Mouse (Mus musculus) right cerebral cortex, postnatal 36 days (tissue): ENCODE data around the gene Mrpl58.

Experiments used
- DNase-seq, 2 experiments: peaks; one replicate each; pipeline ENCODE4 v3.0.0; 2022; ENCODE audit warnings: low spot score in 2 of 2, mixed read lengths in 1 of 2

Mrpl58 gene

GRCm38 (mm10) chr11:115457405-115457804, 53.9 kb downstream of the Mrpl58 start:
- no peak for DNase-seq

DNA sequence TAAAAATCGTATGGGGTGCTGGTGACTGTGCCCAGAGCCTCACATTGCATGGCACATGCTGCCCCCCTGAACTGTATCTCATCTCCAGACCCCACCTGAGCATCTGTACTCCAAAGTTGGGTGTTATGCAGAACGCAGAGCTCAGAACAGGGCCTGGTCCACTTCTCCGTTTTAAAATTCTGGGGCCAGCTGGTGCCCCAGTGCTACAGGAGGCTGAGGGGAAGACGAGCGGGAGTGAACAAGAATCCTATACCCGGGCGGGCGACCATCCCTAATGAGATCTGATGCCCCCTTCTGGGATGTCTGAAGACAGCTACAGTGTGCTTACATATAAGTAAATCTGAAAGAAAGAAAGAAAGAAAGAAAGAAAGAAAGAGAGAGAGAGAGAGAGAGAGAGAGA, 57.4 kb downstream of the Mrpl58 start:
- DNase-seq: no peak

DNA sequence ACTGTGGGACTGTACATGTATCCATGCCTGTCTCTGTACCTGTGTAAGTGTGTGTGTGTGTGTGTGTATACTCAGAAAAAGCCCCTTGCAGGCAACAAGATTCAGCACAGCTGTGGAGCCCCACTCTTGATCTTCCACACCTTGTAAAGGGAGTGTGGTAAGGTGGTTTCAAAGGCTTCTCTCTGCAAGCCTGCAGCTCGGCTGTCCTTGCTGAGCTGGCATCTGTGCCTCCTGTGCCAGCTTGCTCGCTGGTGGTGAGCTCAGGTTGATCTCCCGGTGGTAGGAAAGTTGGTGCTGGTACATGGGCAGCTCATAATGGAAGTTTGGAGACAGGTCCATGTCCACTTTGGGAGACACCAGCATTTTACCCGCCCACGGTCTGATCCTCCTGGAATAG, 58.3 kb downstream of the Mrpl58 start:
- no peak for DNase-seq
